Mouse (Mus musculus): Measurements from ENCODE around the gene Fam208a.
A peak's percentile ranks its signal among the peaks of the same experiment; 100 is the strongest.

Gene Fam208a

DNA sequence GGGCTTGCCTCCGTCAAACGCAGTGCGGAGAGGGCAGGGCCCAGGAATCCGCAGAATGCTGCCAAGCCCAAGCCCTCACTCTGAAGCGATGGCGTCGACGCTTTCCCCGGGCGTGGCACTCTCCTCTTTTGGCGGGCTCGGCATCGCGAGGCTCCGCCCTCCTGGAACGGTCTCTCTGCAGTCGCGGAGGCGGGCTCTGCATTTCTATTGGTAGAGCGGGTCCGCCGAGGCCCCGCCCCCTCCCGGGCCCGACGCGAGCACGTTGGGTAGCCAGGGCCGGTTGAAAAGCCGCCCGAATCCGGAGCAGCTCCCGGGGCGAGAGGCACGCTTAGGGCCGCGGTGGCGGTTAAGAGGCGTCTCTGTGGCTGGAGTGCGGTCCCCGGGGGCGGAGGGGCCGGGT is at the start of gene Fam208a:
Gene Fam208a, plus strand, starts transcription at position 262 of the 400 bp plus-strand sequence.
- DNase-seq (ENCODE audit: low read depth, low spot score): peak; percentile 84

DNA sequence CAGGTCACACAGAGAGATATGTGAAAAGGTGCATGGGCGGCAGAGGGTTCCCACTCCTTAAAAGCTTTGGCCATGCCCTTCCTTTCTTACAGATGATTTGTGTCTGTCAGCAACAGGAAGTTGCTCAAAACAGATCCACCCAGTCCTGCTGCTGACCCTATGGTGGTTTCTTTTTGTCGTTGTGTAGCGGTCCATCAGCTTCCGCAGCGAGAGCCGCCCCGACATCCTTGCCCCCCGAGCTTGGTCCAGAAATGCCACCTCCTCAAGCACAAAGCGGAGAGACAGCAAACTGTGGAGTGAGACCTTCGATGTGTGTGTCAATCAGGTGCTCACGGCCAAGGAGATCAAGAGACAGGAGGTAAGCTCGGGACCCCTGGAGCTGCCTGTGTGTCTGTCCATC is 49.2 kb upstream of the Fam208a start:
- DNase-seq (ENCODE audit: low read depth, low spot score): no peak

DNA sequence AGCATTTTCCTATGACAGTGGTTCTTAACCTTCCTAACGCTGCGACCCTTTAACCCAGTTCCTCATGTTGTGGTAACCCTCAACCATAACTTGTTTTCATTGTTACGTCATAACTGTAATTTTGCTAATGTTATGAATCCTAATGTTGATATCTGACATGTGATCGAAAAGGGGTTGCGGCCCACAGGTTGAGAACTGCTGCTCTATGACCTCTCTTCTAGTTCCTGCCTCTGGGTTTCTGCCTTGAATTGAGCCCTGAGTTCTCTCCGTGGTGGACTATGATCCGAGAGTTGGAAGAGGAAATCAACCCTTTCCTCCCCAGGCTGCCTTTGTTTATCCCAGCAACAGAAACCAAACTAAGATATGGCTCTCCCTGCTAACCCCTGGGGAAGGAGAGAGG is 47.2 kb upstream of the Fam208a start:
- DNase-seq (ENCODE audit: low read depth, low spot score): no peak

DNA sequence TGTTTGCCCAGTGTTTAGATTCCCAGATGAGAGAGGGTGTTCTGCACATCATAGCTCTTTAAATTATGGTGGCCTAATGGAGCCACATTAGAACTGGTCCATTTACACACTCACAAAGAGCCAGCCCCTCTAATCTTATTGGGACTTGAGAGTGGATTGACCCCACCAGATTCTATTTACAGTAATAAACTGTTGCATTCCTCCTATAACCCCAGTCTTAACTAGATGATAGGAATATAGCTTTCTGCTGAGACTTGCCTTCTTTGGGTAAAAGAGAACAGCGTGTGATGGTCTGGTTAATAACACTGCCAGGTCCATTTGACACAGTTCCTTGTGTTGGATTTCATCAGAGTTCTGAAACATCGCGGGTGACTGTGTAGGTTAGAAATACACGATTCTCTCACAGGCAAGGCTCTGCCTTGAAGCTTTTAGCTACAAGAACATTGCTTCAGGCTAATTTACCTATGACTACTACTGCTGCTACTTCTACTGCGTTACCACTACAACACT is 45.3 kb upstream of the Fam208a start:
- no peak for DNase-seq (ENCODE audit: low read depth, low spot score)

DNA sequence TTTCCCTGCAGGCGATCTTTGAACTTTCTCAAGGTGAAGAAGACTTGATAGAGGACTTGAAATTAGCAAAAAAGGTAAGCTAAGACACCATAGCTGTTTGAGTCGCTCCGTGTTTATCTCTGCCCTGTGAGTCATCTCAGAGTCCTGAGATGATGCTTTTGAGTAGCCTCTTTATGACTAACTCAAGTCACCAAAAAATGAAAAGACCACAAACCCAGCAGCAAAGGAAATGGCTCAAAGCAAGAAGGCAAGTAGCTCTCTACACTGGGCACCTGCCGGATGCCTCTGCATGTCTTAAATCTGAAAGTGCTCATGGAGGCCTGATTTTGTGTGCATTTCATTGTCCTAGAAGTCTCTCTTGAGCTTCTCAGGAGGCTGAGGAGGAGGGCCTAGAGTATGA is 44.5 kb upstream of the Fam208a start:
- no peak for DNase-seq (ENCODE audit: low read depth, low spot score)

DNA sequence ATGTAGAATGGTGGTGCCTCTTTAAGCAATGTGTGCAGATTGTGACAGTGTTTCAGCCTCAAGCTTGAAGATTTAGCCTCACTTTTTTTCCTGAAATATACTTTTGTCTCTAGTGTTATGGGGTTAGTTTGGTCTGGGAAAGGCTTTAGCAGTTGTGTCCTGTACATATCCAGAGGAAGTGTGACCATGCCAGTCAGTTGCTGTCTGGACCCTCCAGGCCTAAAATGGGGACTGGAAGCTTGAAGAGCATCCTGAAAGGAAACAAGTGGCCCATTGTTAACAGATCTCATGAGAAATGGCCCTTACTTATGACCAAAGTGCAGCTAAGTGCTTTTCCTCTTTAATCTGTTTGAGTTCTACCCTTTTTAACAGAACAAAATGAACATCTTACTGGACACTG is 40.0 kb upstream of the Fam208a start:
- no peak for DNase-seq (ENCODE audit: low read depth, low spot score)

DNA sequence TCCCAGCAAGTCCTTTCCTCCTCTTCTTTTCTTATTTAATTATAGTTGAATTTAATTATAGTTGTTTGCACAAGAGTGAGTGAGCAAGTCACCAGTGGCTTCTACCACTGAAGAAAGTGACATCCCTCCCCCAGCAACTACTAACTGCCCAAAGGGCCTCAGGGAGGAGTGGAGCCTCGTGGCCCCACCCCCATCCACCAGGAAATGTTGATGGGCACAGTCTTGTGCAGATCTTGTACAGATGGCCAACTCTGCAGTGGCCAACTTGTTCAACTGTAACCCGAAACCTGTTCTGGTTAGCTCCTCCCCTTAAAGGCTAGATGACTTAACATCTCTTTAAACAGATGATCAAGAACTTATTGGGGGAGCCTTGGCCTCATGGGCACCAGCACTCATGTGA is 38.9 kb upstream of the Fam208a start:
- no peak for DNase-seq (ENCODE audit: low read depth, low spot score)

DNA sequence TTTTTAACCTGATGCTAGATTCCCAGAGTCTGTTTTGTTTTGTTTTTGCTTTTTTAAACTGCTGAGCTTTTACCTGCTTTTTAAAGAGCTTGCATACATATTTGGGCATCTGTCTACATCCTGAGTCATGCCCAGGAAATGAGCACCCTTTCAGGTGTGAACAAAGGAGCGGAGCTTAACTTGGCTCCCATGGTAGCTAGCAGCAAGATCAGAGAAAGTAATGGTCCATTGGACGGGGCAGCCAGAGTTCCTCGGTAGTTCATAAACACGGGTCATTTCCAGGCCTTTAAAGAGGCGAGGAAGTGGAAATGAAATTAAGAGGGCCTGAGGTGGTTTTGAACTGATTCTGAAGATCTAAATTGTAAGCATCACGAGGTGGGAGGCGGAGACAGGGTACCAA is 38.0 kb upstream of the Fam208a start:
- no peak for DNase-seq (ENCODE audit: low read depth, low spot score)

DNA sequence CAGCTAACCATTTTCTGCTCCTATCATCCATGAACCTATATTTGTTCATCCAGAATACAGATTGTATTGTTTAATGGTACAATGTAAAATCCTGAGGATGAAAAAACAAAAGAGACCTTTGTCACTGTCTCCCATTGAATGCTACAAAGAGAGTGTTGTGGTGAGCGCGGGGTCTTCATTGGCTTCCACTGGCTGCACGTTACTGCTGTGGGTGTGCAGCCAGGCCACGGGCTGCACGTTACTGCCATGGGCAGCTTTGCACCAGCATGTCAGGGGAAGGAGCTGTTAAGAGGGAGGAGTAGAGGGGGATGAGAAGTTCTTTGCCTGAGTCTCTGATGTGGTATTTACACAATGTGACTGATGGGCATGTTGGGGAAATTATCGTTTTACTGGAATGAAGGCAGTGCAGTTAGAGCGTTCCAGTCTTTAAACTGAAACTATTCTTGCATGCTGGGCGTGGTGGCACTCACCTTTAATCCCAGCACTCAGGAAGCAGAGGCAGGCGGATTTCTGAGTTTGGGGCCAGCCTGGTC is 36.8 kb upstream of the Fam208a start:
- no peak for DNase-seq (ENCODE audit: low read depth, low spot score)

DNA sequence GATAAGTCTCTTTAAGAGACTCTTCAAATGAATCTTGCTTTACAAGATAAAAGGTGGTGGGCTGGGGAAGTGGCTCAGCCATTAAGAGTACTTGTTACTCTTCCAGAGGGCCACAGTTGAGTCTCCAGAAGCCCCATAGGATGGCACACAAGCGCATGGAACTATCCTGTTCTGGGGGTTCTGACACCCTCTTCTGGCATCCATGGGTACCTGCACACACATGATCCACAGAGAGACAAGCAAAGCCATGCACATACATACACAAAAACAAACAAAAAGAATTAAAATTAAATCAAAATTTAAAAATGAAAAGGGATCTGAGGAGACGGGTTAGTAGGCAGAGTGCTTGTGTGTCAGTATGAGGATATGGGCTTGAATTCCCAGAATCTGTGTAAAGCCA is 36.0 kb upstream of the Fam208a start:
- no peak for DNase-seq (ENCODE audit: low read depth, low spot score)

DNA sequence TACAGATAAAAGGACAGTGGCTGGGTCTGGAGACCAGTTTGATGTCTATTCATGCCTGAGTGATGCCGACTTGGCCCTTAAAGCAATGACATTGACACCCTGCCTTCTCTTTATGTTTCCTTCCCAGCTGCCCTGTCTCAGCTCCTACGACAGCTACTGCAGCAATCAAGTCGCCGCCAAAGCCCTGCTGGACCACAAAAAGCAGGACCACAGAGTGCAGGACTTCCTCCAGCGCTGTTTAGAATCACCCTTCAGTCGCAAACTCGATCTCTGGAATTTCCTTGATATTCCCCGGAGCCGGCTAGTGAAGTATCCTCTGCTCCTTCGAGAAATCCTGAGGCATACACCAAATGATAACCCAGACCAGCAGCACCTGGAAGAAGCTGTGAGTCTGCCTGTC is 34.8 kb upstream of the Fam208a start:
- no peak for DNase-seq (ENCODE audit: low read depth, low spot score)

DNA sequence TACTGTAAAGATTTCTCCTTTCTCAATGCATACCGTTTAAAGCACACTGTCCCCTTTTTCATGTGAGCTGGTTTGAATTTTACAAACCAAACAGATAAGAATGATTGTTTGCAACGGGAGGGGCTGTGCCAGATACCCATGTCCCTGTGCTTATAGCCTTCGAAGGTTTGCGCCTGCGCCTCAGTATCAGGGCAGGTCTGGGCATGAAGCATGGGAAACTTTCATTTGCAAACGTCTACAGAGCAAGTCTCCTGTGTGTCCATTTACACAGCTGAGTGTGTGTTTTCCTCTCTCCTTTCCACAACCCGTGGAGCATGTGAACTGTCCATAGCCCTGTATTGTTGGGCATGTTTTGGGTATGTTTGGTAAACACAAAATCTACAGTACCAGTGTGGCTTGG is 32.2 kb upstream of the Fam208a start:
- DNase-seq (ENCODE audit: low read depth, low spot score): no peak

DNA sequence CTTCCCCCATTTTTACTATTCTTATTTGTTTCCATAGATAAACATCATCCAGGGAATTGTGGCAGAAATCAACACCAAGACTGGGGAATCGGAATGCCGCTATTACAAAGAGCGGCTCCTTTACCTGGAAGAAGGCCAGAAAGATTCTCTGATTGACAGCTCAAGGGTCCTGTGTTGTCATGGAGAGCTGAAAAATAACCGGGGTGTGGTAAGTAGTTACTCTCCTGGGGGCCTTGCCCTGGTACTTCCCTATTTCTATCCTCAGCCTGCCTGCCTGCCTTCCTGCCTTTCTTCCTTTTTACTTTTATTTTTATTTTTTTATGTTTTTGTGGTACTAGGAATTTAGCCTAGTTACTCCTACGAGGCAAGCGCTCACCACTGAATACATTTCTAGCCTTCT is 31.1 kb upstream of the Fam208a start:
- DNase-seq (ENCODE audit: low read depth, low spot score): no peak

DNA sequence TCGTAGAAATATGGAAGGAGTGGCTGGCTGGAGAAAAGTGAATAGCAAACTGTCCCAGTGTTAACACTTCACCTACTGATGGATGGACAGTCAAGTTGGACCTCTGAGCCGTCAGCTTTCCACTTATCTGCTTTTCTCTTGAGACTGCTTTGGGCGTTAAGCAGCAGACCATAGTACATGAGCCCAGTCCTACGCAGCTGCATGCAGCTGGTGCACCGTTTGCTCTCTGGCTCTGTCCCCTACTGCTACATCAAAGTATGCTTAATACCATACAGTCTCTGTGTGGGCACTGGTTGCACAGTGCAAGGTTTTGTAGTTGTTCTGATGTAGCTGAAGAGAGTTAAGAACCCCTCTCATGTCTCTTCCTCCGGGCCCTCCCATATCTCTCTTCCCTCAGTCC is 28.1 kb upstream of the Fam208a start:
- DNase-seq (ENCODE audit: low read depth, low spot score): no peak

DNA sequence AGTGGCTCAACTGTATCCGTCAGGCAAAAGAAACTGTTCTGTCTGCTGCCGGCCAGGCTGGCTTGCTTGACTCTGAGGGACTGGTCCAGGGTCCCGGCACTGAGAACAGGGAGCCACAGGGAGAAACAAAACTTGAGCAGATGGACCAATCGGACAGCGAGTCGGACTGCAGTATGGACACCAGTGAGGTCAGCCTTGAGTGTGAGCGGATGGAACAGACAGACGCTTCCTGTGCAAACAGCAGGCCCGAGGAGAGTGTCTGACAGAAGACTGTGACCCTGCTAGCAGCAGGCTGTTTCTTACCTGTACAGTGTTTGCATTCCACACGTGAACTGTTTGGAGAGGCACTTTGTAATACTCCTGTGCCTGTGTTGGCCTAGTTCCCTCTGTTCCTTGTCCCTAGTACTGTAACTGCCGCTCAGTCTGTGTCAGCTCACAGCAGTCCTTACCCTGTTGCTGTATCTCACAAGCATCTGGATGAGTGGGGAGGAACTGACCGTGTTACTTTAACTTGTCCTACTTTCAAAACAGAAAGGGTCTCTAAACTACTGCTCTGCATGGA is 26.8 kb upstream of the Fam208a start:
- no peak for DNase-seq (ENCODE audit: low read depth, low spot score)

DNA sequence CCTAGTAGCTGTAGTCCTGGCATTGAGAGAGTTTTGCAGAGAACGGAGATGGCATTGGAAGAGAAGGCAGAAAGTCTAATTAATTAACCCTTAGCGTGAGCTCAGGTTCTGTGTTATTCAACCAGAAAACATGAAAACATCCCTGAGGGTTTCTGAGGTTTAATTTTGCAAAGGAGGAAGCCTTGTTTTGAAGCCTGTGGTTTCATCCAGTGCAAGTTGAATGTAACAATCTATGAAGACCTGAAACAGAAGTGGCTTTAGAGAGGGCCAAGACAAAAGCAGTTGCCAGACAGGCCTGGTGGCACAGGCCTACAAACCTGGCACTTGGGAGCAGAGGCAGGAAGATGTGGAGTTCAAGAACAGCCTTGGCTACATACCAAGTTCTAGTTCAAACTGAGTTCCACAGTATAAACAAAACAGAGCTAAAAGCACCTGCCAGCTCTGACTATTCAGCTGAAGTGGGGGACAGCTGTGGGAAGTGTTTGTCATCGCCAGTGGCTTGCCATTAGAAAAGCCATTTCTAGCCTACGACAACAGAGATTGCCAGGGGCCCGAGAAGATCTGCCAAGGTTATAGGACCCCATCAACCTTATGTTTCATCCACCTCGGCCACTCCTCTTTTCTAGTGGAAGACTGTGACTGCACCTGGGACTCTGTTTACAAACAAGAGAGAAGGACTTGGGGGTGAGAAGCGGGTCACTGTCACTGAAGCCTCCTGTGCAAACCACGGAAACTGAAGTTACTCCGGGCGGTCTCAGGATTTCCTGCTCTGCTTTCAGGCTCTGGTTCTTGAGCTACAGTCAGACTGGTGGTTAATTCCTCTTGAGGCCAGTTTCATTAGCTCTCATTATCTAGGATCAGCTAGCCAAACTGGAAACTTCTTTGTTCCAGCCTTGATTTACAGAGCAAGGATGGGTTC is 26.0 kb upstream of the Fam208a start:
- DNase-seq (ENCODE audit: low read depth, low spot score): no peak

DNA sequence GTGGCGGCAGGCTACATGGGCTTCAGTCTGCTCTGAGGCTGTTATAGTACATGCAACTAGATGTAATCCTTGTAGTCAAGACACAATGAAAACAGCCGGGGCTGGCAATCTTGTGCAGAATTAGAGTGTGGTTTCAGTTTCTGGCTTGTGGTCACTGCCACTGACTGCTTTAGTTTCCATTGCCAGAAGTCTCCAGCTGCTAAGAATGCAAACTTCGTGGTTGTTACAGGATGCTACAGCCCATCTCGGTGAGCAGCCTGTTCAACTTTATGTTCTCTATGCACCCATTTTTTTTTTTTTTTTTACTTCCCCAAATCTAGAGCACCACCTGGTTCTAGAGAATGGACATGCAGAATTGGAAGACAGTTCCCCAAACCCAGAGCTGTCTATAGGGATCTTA is 23.2 kb upstream of the Fam208a start:
- DNase-seq (ENCODE audit: low read depth, low spot score): no peak

DNA sequence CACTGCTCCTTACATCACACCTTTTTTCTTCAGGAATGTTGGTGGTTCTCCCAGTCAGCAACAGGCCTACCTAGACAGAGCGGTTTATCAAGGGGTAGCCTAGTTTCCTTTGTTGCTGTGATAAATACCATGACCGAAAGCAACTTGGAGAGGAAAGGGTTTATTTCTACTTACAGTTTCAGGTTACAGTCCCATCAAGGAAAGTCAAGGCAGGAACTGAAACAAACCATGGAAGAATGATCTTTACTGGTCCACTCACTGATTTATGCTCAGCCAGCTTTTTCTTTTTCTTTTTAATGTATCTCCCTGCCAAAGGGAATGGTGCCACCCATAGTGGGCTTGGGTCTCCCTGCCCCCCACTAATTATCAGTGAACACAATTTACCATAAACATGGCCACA is 22.7 kb upstream of the Fam208a start:
- no peak for DNase-seq (ENCODE audit: low read depth, low spot score)

DNA sequence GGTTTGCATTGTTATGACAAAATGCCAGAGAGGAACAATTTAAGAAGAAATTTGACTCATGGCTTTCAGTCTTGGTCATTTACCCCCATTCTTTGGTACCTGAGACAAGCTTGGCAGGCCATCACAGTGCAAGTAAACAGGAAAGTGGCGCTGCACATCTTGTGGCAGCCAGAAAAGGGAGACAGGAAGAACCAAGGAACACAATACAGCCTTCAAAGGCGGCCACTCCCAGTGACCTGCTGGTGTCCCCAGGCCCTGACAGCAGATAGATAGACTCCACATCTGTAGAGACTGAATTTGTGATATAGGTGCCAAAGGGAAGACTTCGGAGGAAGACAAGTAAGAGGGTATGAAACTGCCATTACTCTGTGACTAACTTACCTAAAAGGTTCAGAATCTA is 20.4 kb upstream of the Fam208a start:
- no peak for DNase-seq (ENCODE audit: low read depth, low spot score)

DNA sequence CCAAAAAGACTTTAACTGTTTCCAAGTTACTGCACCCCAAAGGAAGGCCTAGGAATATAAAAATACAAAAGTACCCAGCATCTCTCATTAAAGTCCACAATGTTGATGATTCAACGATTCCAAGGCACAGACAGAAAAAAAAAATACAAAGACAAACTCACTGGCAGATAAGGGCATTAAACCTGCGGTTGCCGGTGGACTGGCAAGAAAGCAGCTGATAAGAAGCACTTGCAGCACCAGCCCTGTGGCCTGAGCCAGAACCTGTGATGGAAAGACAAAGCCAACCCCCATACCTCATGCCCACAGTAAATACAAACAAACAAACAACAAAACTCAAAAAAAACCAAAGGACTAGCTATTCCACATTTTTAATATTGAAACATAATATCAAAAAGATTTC is 19.0 kb upstream of the Fam208a start:
- no peak for DNase-seq (ENCODE audit: low read depth, low spot score)

DNA sequence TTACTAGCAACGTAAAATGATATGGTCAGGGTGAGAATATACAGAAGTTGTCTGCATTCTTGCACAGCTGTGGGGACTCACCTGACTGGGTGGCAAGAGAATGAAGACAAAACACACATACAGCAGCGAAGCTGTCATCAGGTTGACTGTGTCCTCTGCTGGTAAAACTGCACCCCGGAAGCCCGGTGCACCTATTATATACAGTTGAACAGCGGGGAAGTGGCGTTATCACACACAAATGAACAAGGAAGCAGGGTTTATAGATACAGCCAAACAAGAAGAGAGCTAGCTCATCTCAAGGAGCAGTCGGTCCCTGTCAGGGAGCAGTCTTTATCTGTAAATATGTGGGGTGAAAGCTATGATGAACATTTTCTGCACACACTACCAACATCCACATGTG is 17.1 kb upstream of the Fam208a start:
- DNase-seq (ENCODE audit: low read depth, low spot score): no peak

DNA sequence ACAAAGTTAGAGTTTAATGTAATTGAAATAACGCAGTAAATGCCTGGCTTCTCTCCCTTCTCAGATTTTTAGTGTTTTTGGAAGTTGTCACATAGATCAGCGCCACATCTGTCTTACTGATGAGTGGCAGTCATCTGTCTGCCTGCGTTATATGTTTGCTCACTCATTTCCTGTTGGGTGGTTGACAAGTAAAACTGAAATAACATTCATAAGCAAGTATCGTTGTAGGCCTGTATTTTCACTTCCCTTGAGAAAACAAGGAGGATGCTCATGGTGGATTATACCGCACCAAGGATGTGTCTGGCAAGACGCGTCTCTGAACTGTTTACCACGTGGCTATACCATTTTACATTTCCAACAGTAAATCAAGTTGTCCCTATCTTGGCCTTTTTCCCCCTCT is 15.9 kb upstream of the Fam208a start:
- no peak for DNase-seq (ENCODE audit: low read depth, low spot score)

DNA sequence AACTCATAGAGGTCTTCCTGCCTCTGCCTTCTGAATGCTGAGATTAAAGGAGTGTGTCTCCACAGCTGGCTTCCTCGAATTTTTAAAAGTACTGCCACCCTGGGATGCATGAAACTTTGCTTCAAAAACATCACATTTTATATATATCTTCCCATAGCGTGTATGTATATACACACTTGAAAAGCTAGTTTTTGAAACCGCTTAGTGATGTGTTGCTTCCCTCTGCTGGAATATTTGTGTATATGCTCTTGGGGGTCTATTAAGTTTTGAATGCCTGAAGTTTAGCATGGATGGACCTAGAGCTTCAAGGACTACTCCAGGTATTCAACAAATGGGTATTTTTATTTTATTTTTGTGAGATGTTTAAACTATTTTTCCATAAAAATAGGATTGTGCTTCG is 14.7 kb upstream of the Fam208a start:
- DNase-seq (ENCODE audit: low read depth, low spot score): peak; percentile 16
